Mouse (Mus musculus) kidney, adult 2 months (tissue): ENCODE measurements around the gene Lactb.

Experiments used
- CTCF ChIP-seq: fragments of 200-500 bp; conservative IDR thresholded peaks from 2 replicates; pipeline ENCODE4 v1.5.1; 2011; ENCODE audit warnings: low read depth, mild to moderate bottlenecking, control low read depth, low read length, moderate library complexity, mixed read lengths; ENCODE audit not compliant: insufficient read depth, insufficient read length
- POLR2A ChIP-seq: fragments of 200-500 bp; IDR thresholded peaks from one replicate; pipeline ENCODE4 v1.6.1; 2011; ENCODE audit warnings: low read depth, low read length, control low read depth

GRCm38 (mm10) chr9:66920488-66921279 is 54.6 kb downstream of the Lactb start:
- TF ChIP-seq CTCF (no peak), POLR2A (no peak)
